Mouse (Mus musculus): ENCODE results near the gene Marc2.

DNA sequence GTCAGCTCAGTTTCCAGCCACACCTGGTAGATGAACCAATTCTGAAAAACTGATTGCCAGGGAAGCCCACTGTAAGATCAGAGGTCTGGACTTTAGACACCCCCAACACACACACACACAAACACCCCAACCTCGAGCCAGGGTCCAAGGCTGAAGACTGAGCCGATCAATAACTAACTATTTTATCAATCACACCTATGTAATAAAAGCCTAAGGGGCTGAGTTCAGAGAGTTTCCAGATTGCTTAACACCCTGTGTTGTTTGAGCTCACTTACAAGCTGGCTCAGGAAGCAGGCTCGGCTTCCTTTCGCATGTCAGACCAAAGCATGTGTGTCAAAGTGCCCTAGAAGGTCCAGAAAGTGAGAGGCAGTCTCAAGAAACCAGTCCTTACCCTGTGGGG lies 8.6 kb downstream of the Marc2 start:
- TF ChIP-seq CTCF (IDR thresholded peaks at IDR 0.05; ENCODE audit: extremely low read depth, insufficient read length, insufficient replicate concordance, low read depth, low read length) (no peak), POLR2A (IDR thresholded peaks at IDR 0.05; ENCODE audit: low read depth, low read length) (no peak)
